Mouse (Mus musculus) fibroblast of lung, adult 2 months (primary cell): ENCODE data around the gene Apln.

Experiments used
- DNase-seq: peaks from one replicate; pipeline ENCODE4 v3.0.0-alpha.2; 2011; ENCODE audit warnings: low read depth

The Apln gene

GRCm38 (mm10) chrX:48034144-48035113 is at the start of gene Apln:
Apln (minus strand) TSS chrX:48034853.
- DNase-seq: no peak

- no peak for DNase-seq
These were observed 47.7 kb upstream of the Apln start for GRCm38 (mm10) chrX:48082364-48082763.

- peak; percentile 75 for DNase-seq
These were observed 42.3 kb upstream of the Apln start for GRCm38 (mm10) chrX:48076806-48077425.

- DNase-seq: no peak
These were observed 40.0 kb upstream of the Apln start for GRCm38 (mm10) chrX:48074691-48075090.

GRCm38 (mm10) chrX:48072401-48072800 is 37.7 kb upstream of the Apln start:
- DNase-seq: no peak

GRCm38 (mm10) chrX:48071961-48072360 is 37.3 kb upstream of the Apln start:
- DNase-seq: no peak

- DNase-seq: no peak
These were observed 32.2 kb upstream of the Apln start for GRCm38 (mm10) chrX:48066891-48067290.

GRCm38 (mm10) chrX:48064166-48064853 is 29.7 kb upstream of the Apln start:
- no peak for DNase-seq

- no peak for DNase-seq
These were observed 27.8 kb upstream of the Apln start for GRCm38 (mm10) chrX:48062481-48062880.

GRCm38 (mm10) chrX:48054186-48055015 is 19.7 kb upstream of the Apln start:
- no peak for DNase-seq

GRCm38 (mm10) chrX:48053743-48054142 is 19.1 kb upstream of the Apln start:
- DNase-seq: no peak

- DNase-seq: no peak
These were observed 11.7 kb upstream of the Apln start for GRCm38 (mm10) chrX:48046315-48046714.

GRCm38 (mm10) chrX:48044261-48044660 is 9.6 kb upstream of the Apln start:
- DNase-seq: no peak

- no peak for DNase-seq
These were observed 8.1 kb upstream of the Apln start for GRCm38 (mm10) chrX:48042748-48043147.

- DNase-seq: peak; percentile 56
These were observed 5.7 kb upstream of the Apln start for GRCm38 (mm10) chrX:48040379-48040778.

GRCm38 (mm10) chrX:48033766-48034143 is 898 bp downstream of the Apln start:
- no peak for DNase-seq

- no peak for DNase-seq
These were observed 1.6 kb downstream of the Apln start for GRCm38 (mm10) chrX:48033024-48033423.

GRCm38 (mm10) chrX:48031866-48032265 is 2.8 kb downstream of the Apln start:
- DNase-seq: no peak

GRCm38 (mm10) chrX:48030593-48030992 is 4.1 kb downstream of the Apln start:
- DNase-seq: no peak

- no peak for DNase-seq
These were observed 11.8 kb downstream of the Apln start for GRCm38 (mm10) chrX:48022811-48023210.

GRCm38 (mm10) chrX:48019940-48020339 is 14.7 kb downstream of the Apln start:
- DNase-seq: no peak

- no peak for DNase-seq
These were observed 15.3 kb downstream of the Apln start for GRCm38 (mm10) chrX:48019359-48019758.
